Mouse (Mus musculus): Measurements from ENCODE around the gene Nup37. TPM values are rescaled to one million over a fixed set of nuclear protein-coding genes. Genes with fewer than 3 reads are reported as not detected.

Nup37 gene
- polyA plus RNA-seq (2012; rRNA removed) = 0.69 and 1.5 TPM in 2 replicates

- WGBS = under 1% methylated on average over 53 of the region's 53 CpGs
- Histone ChIP-seq H3K36me3 (ENCODE audit: control insufficient read depth, insufficient read depth, low read length) (peaks cover 2% of the 10 kb centered on the region), H3K27ac (ENCODE audit: insufficient read depth, low read depth, low read length) (no peak within 1 kb of the TSS), H3K4me1 (ENCODE audit: control insufficient read depth, insufficient read depth, insufficient read length, low read length) (peaks cover 2% of the 10 kb centered on the region; the same call in 1 of the 2 replicates), H3K27me3 (ENCODE audit: control insufficient read depth, insufficient read depth, low read length) (no peaks in the 10 kb centered on the region), H3K4me3 (ENCODE audit: low read depth, low read length) (peak within 1 kb of the TSS; percentile 90)
- TF ChIP-seq POLR2A (IDR thresholded peaks at IDR 0.05; ENCODE audit: low read depth, low read length) (peak; percentile 54; the same call in 1 of the 2 replicates), CTCF (IDR thresholded peaks at IDR 0.05; ENCODE audit: extremely low read depth, insufficient read length, insufficient replicate concordance, low read depth, low read length) (no peak)
These were observed at the start of gene Nup37, which contains the start of gene Parpbp for GRCm38 (mm10) chr10:88146707-88147477. Nup37 (plus strand) TSS chr10:88146992. Parpbp (minus strand) TSS chr10:88146941.

DNA sequence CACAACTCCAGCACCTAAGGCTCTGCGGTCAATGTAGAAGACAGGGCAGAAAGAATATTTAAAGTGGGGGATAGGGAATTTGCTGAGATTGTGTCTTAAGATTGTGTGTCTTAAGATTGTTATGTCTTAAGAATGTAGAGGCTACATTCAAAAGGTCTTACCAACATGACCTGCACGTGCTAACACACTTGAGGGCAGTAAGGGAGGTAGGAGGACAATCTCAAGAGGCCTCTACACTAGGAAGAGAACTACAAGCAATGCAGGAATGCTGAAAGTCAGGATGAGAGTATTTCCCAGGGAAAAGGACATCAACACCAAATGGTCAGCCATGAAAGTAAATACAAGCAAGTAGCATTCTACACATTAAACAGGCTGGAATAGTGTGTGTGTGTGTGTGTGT, 40.6 kb upstream of the Nup37 start:
- Histone ChIP-seq H3K4me3 (ENCODE audit: low read depth, low read length) (no peak overlapping the region), H3K27ac (ENCODE audit: insufficient read depth, low read depth, low read length) (no peak overlapping the region), H3K36me3 (ENCODE audit: control insufficient read depth, insufficient read depth, low read length) (peaks cover 1% of the 10 kb centered on the region; the same call in 1 of the 2 replicates), H3K4me1 (ENCODE audit: control insufficient read depth, insufficient read depth, insufficient read length, low read length) (no peaks in the 10 kb centered on the region), H3K27me3 (ENCODE audit: control insufficient read depth, insufficient read depth, low read length) (no peaks in the 10 kb centered on the region)
- TF ChIP-seq POLR2A (IDR thresholded peaks at IDR 0.05; ENCODE audit: low read depth, low read length) = no peak
- TF ChIP-seq CTCF (IDR thresholded peaks at IDR 0.05; ENCODE audit: extremely low read depth, insufficient read length, insufficient replicate concordance, low read depth, low read length) = no peak
- WGBS = 87% methylated on average over 2 of the region's 2 CpGs

DNA sequence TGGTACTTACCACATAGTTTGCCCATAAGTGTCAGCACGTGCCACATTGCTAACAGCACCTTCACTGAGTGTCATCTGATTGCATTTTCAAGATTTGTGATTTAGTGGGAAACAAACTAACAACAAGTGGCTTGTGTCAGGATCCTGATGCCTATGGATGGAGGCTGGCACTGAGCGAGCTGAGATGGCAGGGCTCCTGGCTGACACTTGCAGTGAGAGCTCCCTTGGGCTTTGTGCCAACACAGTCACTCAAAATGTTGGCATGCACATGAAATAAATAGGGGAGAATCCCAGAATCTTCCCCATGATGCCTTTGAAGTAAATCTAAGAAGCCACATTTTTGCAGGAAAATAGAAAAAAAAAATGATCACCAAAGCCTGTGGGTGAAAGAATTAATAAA, 33.5 kb upstream of the Nup37 start:
- Histone ChIP-seq H3K4me3 (ENCODE audit: low read depth, low read length) (no peak overlapping the region), H3K27me3 (ENCODE audit: control insufficient read depth, insufficient read depth, low read length) (no peaks in the 10 kb centered on the region), H3K36me3 (ENCODE audit: control insufficient read depth, insufficient read depth, low read length) (peaks cover 3% of the 10 kb centered on the region; the same call in 1 of the 2 replicates), H3K4me1 (ENCODE audit: control insufficient read depth, insufficient read depth, insufficient read length, low read length) (no peaks in the 10 kb centered on the region), H3K27ac (ENCODE audit: insufficient read depth, low read depth, low read length) (no peak overlapping the region)
- TF ChIP-seq CTCF (IDR thresholded peaks at IDR 0.05; ENCODE audit: extremely low read depth, insufficient read length, insufficient replicate concordance, low read depth, low read length) (no peak), POLR2A (IDR thresholded peaks at IDR 0.05; ENCODE audit: low read depth, low read length) (no peak)
- WGBS = 88% methylated on average over 2 of the region's 2 CpGs

- H3K4me1 ChIP-seq (ENCODE audit: control insufficient read depth, insufficient read depth, insufficient read length, low read length) = no peaks in the 10 kb centered on the region
- TF ChIP-seq CTCF (IDR thresholded peaks at IDR 0.05; ENCODE audit: extremely low read depth, insufficient read length, insufficient replicate concordance, low read depth, low read length) (no peak), POLR2A (IDR thresholded peaks at IDR 0.05; ENCODE audit: low read depth, low read length) (no peak)
- H3K27ac ChIP-seq (ENCODE audit: insufficient read depth, low read depth, low read length) = no peak overlapping the region
- no peaks in the 10 kb centered on the region for H3K27me3 ChIP-seq (ENCODE audit: control insufficient read depth, insufficient read depth, low read length)
- no peak overlapping the region for H3K4me3 ChIP-seq (ENCODE audit: low read depth, low read length)
- no peaks in the 10 kb centered on the region for H3K36me3 ChIP-seq (ENCODE audit: control insufficient read depth, insufficient read depth, low read length)
These were observed 27.1 kb upstream of the Nup37 start for GRCm38 (mm10) chr10:88119721-88120120.

DNA sequence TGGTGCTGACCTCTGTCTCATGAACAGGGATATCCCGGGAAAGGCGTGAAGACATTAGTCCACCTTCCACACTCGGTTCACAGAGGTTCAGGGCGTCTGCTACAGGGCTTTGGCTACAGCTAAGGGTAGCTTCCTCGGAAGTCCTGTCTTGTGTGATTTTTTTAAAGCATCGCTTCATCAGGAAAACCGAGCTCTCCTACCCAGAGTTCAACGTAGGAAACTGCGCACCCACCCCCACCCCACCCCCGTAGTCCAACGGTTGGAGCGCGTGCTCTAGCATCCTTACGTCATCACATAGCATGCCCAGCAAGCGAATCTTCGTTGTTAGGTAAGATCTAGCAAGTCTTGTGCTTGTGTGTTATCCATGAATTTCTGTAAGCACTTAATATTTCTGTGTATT, 11.2 kb upstream of the Nup37 start:
- no peaks in the 10 kb centered on the region for H3K36me3 ChIP-seq (ENCODE audit: control insufficient read depth, insufficient read depth, low read length)
- no peak overlapping the region for H3K4me3 ChIP-seq (ENCODE audit: low read depth, low read length)
- no peaks in the 10 kb centered on the region for H3K4me1 ChIP-seq (ENCODE audit: control insufficient read depth, insufficient read depth, insufficient read length, low read length)
- TF ChIP-seq CTCF (IDR thresholded peaks at IDR 0.05; ENCODE audit: extremely low read depth, insufficient read length, insufficient replicate concordance, low read depth, low read length) = no peak
- no peak for TF ChIP-seq POLR2A (IDR thresholded peaks at IDR 0.05; ENCODE audit: low read depth, low read length)
- H3K27ac ChIP-seq (ENCODE audit: insufficient read depth, low read depth, low read length) = no peak overlapping the region
- WGBS = 96% methylated on average over 16 of the region's 16 CpGs
- H3K27me3 ChIP-seq (ENCODE audit: control insufficient read depth, insufficient read depth, low read length) = no peaks in the 10 kb centered on the region

- H3K27ac ChIP-seq (ENCODE audit: insufficient read depth, low read depth, low read length) = no peak overlapping the region
- peaks cover 2% of the 10 kb centered on the region for H3K36me3 ChIP-seq (ENCODE audit: control insufficient read depth, insufficient read depth, low read length)
- peaks cover 2% of the 10 kb centered on the region; the same call in 1 of the 2 replicates for H3K4me1 ChIP-seq (ENCODE audit: control insufficient read depth, insufficient read depth, insufficient read length, low read length)
- WGBS = 7% methylated on average over 7 of the region's 7 CpGs
- peak overlapping the region; percentile 90 for H3K4me3 ChIP-seq (ENCODE audit: low read depth, low read length)
- TF ChIP-seq CTCF (IDR thresholded peaks at IDR 0.05; ENCODE audit: extremely low read depth, insufficient read length, insufficient replicate concordance, low read depth, low read length) (no peak), POLR2A (IDR thresholded peaks at IDR 0.05; ENCODE audit: low read depth, low read length) (no peak)
- no peaks in the 10 kb centered on the region for H3K27me3 ChIP-seq (ENCODE audit: control insufficient read depth, insufficient read depth, low read length)
These were observed 605 bp upstream of the Nup37 start for GRCm38 (mm10) chr10:88146187-88146586.

GRCm38 (mm10) chr10:88150381-88150780, 3.6 kb downstream of the Nup37 start:
- 84% methylated on average over 4 of the region's 4 CpGs for WGBS
- Histone ChIP-seq H3K36me3 (ENCODE audit: control insufficient read depth, insufficient read depth, low read length) (peaks cover 10% of the 10 kb centered on the region), H3K4me1 (ENCODE audit: control insufficient read depth, insufficient read depth, insufficient read length, low read length) (peaks cover 2% of the 10 kb centered on the region; the same call in 1 of the 2 replicates), H3K27ac (ENCODE audit: insufficient read depth, low read depth, low read length) (no peak overlapping the region), H3K27me3 (ENCODE audit: control insufficient read depth, insufficient read depth, low read length) (no peaks in the 10 kb centered on the region), H3K4me3 (ENCODE audit: low read depth, low read length) (no peak overlapping the region)
- no peak for TF ChIP-seq POLR2A (IDR thresholded peaks at IDR 0.05; ENCODE audit: low read depth, low read length)
- no peak for TF ChIP-seq CTCF (IDR thresholded peaks at IDR 0.05; ENCODE audit: extremely low read depth, insufficient read length, insufficient replicate concordance, low read depth, low read length)

All from small intestine, adult 2 months (tissue).